Mouse (Mus musculus) midbrain, embryonic 15.5 days (tissue): ENCODE data around the gene Nipal3. TPM values are rescaled to one million over a fixed set of nuclear protein-coding genes. Genes with fewer than 3 reads are reported as not detected.

Experiments
- ATAC-seq: fragments of 200-750 bp; cut with Nextera tagmentation; replicated peaks from 2 replicates; pipeline ENCODE4 v1.8.0; 2017; ENCODE audit warnings: moderate TSS enrichment
- H3K27ac ChIP-seq: fragments of 300-500 bp; sonication (generic); 2 replicates; pipeline ENCODE4 v1.5.1; 2015; ENCODE audit warnings: mild to moderate bottlenecking, inconsistent platforms
- H3K27me3 ChIP-seq: fragments of 300-500 bp; sonication (generic); replicated peaks from 2 replicates; pipeline ENCODE4 v1.6.1; 2015; ENCODE audit warnings: inconsistent platforms
- H3K36me3 ChIP-seq: fragments of 300-500 bp; sonication (generic); replicated peaks from 2 replicates; pipeline ENCODE4 v1.6.1; 2015; ENCODE audit warnings: inconsistent platforms
- H3K4me1 ChIP-seq: fragments of 300-500 bp; sonication (generic); 2 replicates; pipeline ENCODE4 v1.6.1; 2015; ENCODE audit warnings: inconsistent platforms
- H3K4me2 ChIP-seq: fragments of 300-500 bp; sonication (generic); 2 replicates; pipeline ENCODE4 v1.6.1; 2015; ENCODE audit warnings: inconsistent platforms, mild to moderate bottlenecking, moderate library complexity
- H3K4me3 ChIP-seq: fragments of 300-500 bp; sonication (generic); 2 replicates; pipeline ENCODE4 v1.5.1; 2015; ENCODE audit warnings: mild to moderate bottlenecking, inconsistent platforms
- H3K9ac ChIP-seq: fragments of 300-500 bp; sonication (generic); 2 replicates; pipeline ENCODE4 v1.6.1; 2015; ENCODE audit warnings: mild to moderate bottlenecking, inconsistent platforms
- H3K9me3 ChIP-seq: fragments of 300-500 bp; sonication (generic); 2 replicates; pipeline ENCODE4 v1.6.1; 2016; ENCODE audit warnings: inconsistent platforms
- WGBS: fragments of 180-500 bp; shearing (Covaris S2); methylation state at CpG from one replicate; pipeline ENCODE4 v1.1.7; 2015; ENCODE audit warnings: mixed read lengths; 5-methylcytosine and 5-hydroxymethylcytosine counted together
- polyA plus RNA-seq: library from polyadenylated mRNA; unstranded; fragments of >200 nt; fragmentation: Nextera tagmentation; extraction: Ambion mirVana; gene quantifications from 2 replicates; pipeline ENCODE4 v1.2.1, GENCODE M21; 2015

Nipal3 gene
- polyA plus RNA-seq, 1 experiment from 2014 or later = 13.1 TPM

GRCm38 (mm10) chr4:135429383-135429782 is 65.5 kb downstream of the Nipal3 start:
- H3K4me3 ChIP-seq = no peak overlapping the region
- no peaks in the 10 kb centered on the region for H3K27me3 ChIP-seq
- no peak overlapping the region for H3K27ac ChIP-seq
- H3K36me3 ChIP-seq = peaks cover under 1% of the 10 kb centered on the region; the same call in 1 of the 2 replicates
- H3K4me2 ChIP-seq = no peak overlapping the region
- H3K9me3 ChIP-seq = no peaks in the 10 kb centered on the region
- 92% methylated on average over 4 of the region's 4 CpGs for WGBS
- no peak overlapping the region for H3K9ac ChIP-seq
- no peak for ATAC-seq
- H3K4me1 ChIP-seq = peaks cover 15% of the 10 kb centered on the region

GRCm38 (mm10) chr4:135426587-135426986 is 68.3 kb downstream of the Nipal3 start:
- no peak overlapping the region for H3K27ac ChIP-seq
- no peaks in the 10 kb centered on the region for H3K9me3 ChIP-seq
- no peak overlapping the region for H3K9ac ChIP-seq
- ATAC-seq = no peak
- WGBS = 90% methylated on average over 7 of the region's 7 CpGs
- no peak overlapping the region for H3K4me2 ChIP-seq
- H3K4me3 ChIP-seq = no peak overlapping the region
- no peaks in the 10 kb centered on the region for H3K27me3 ChIP-seq
- H3K36me3 ChIP-seq = peaks cover 5% of the 10 kb centered on the region; the same call in 1 of the 2 replicates
- no peaks in the 10 kb centered on the region for H3K4me1 ChIP-seq

- ATAC-seq = no peak
- Histone ChIP-seq H3K36me3 (peaks cover 7% of the 10 kb centered on the region; the same call in 1 of the 2 replicates), H3K9me3 (no peaks in the 10 kb centered on the region), H3K9ac (no peak overlapping the region), H3K4me3 (no peak overlapping the region), H3K27ac (no peak overlapping the region), H3K4me1 (no peaks in the 10 kb centered on the region), H3K27me3 (no peaks in the 10 kb centered on the region), H3K4me2 (no peak overlapping the region)
- WGBS = 87% methylated on average over 9 of the region's 9 CpGs
These were observed 69.2 kb downstream of the Nipal3 start for GRCm38 (mm10) chr4:135425625-135426024.

GRCm38 (mm10) chr4:135420961-135421360 is 73.9 kb downstream of the Nipal3 start:
- no peak for ATAC-seq
- WGBS = 94% methylated on average over 13 of the region's 13 CpGs
- H3K9ac ChIP-seq = no peak overlapping the region
- H3K4me3 ChIP-seq = no peak overlapping the region
- no peaks in the 10 kb centered on the region for H3K4me1 ChIP-seq
- H3K27ac ChIP-seq = no peak overlapping the region
- H3K9me3 ChIP-seq = no peaks in the 10 kb centered on the region
- H3K36me3 ChIP-seq = peaks cover 41% of the 10 kb centered on the region; the same call in 1 of the 2 replicates
- no peak overlapping the region for H3K4me2 ChIP-seq
- H3K27me3 ChIP-seq = no peaks in the 10 kb centered on the region

- WGBS = 85% methylated on average over 11 of the region's 11 CpGs
- H3K4me2 ChIP-seq = no peak overlapping the region
- no peaks in the 10 kb centered on the region for H3K27me3 ChIP-seq
- H3K9ac ChIP-seq = no peak overlapping the region
- peaks cover 41% of the 10 kb centered on the region; the same call in 1 of the 2 replicates for H3K36me3 ChIP-seq
- ATAC-seq = no peak
- no peaks in the 10 kb centered on the region for H3K4me1 ChIP-seq
- H3K4me3 ChIP-seq = no peak overlapping the region
- H3K9me3 ChIP-seq = no peaks in the 10 kb centered on the region
- no peak overlapping the region for H3K27ac ChIP-seq
These were observed 74.4 kb downstream of the Nipal3 start for GRCm38 (mm10) chr4:135420416-135420815.

- H3K4me1 ChIP-seq = no peaks in the 10 kb centered on the region
- no peak overlapping the region for H3K4me3 ChIP-seq
- no peak overlapping the region for H3K27ac ChIP-seq
- WGBS = 90% methylated on average over 21 of the region's 21 CpGs
- H3K9ac ChIP-seq = no peak overlapping the region
- no peak overlapping the region for H3K4me2 ChIP-seq
- H3K36me3 ChIP-seq = peaks cover 42% of the 10 kb centered on the region; the same call in 1 of the 2 replicates
- H3K9me3 ChIP-seq = no peaks in the 10 kb centered on the region
- ATAC-seq = no peak
- no peaks in the 10 kb centered on the region for H3K27me3 ChIP-seq
These were observed 74.8 kb downstream of the Nipal3 start for GRCm38 (mm10) chr4:135419996-135420395.

GRCm38 (mm10) chr4:135416367-135416766 is 78.5 kb downstream of the Nipal3 start:
- no peak overlapping the region for H3K27ac ChIP-seq
- ATAC-seq = no peak
- no peak overlapping the region for H3K4me3 ChIP-seq
- peaks cover 41% of the 10 kb centered on the region; the same call in 1 of the 2 replicates for H3K36me3 ChIP-seq
- H3K4me2 ChIP-seq = no peak overlapping the region
- no peak overlapping the region for H3K9ac ChIP-seq
- no peaks in the 10 kb centered on the region for H3K9me3 ChIP-seq
- H3K27me3 ChIP-seq = no peaks in the 10 kb centered on the region
- no peaks in the 10 kb centered on the region for H3K4me1 ChIP-seq
- WGBS = 93% methylated on average over 21 of the region's 21 CpGs

GRCm38 (mm10) chr4:135413491-135413890 is 81.3 kb downstream of the Nipal3 start:
- peaks cover 25% of the 10 kb centered on the region; the same call in 1 of the 2 replicates for H3K36me3 ChIP-seq
- WGBS = 83% methylated on average over 8 of the region's 8 CpGs

GRCm38 (mm10) chr4:135411633-135412032 is 83.2 kb downstream of the Nipal3 start:
- no peaks in the 10 kb centered on the region for H3K27me3 ChIP-seq
- no peak overlapping the region for H3K9ac ChIP-seq
- peaks cover 12% of the 10 kb centered on the region; the same call in 1 of the 2 replicates for H3K36me3 ChIP-seq
- H3K4me2 ChIP-seq = no peak overlapping the region
- no peak for ATAC-seq
- no peaks in the 10 kb centered on the region for H3K9me3 ChIP-seq
- H3K27ac ChIP-seq = no peak overlapping the region
- 29% methylated on average over 4 of the region's 4 CpGs for WGBS
- H3K4me1 ChIP-seq = no peaks in the 10 kb centered on the region
- no peak overlapping the region for H3K4me3 ChIP-seq

More at GRCm38 (mm10) chr4:135413491-135413890, 81.3 kb downstream of the Nipal3 start:
- Histone ChIP-seq H3K9me3 (no peaks in the 10 kb centered on the region), H3K27me3 (no peaks in the 10 kb centered on the region), H3K9ac (no peak overlapping the region), H3K4me3 (no peak overlapping the region), H3K4me2 (no peak overlapping the region), H3K27ac (no peak overlapping the region), H3K4me1 (no peaks in the 10 kb centered on the region)
- no peak for ATAC-seq

GRCm38 (mm10) chr4:135406180-135406579 is 88.7 kb downstream of the Nipal3 start:
- H3K9me3 ChIP-seq = no peaks in the 10 kb centered on the region
- H3K4me1 ChIP-seq = no peaks in the 10 kb centered on the region
- no peak for ATAC-seq
- H3K36me3 ChIP-seq = no peaks in the 10 kb centered on the region
- H3K4me2 ChIP-seq = no peak overlapping the region
- no peaks in the 10 kb centered on the region for H3K27me3 ChIP-seq
- no peak overlapping the region for H3K27ac ChIP-seq
- WGBS = 66% methylated on average over 5 of the region's 5 CpGs
- no peak overlapping the region for H3K4me3 ChIP-seq
- no peak overlapping the region for H3K9ac ChIP-seq

- WGBS = 88% methylated on average over 2 of the region's 2 CpGs
- H3K4me2 ChIP-seq = no peak overlapping the region
- ATAC-seq = no peak
These were observed 89.9 kb downstream of the Nipal3 start for GRCm38 (mm10) chr4:135404916-135405315.

GRCm38 (mm10) chr4:135404048-135404447 is 90.8 kb downstream of the Nipal3 start:
- WGBS = 78% methylated on average over 10 of the region's 10 CpGs

More at GRCm38 (mm10) chr4:135404916-135405315, 89.9 kb downstream of the Nipal3 start:
- Histone ChIP-seq H3K4me3 (no peak overlapping the region), H3K27ac (no peak overlapping the region), H3K36me3 (no peaks in the 10 kb centered on the region), H3K27me3 (no peaks in the 10 kb centered on the region), H3K4me1 (no peaks in the 10 kb centered on the region), H3K9me3 (no peaks in the 10 kb centered on the region), H3K9ac (no peak overlapping the region)

GRCm38 (mm10) chr4:135401881-135402280 is 93.0 kb downstream of the Nipal3 start:
- H3K36me3 ChIP-seq = no peaks in the 10 kb centered on the region
- peaks cover 28% of the 10 kb centered on the region for H3K27me3 ChIP-seq
- H3K9ac ChIP-seq = no peak overlapping the region
- ATAC-seq = no peak
- no peaks in the 10 kb centered on the region for H3K9me3 ChIP-seq
- H3K4me3 ChIP-seq = no peak overlapping the region
- peaks cover 12% of the 10 kb centered on the region; the same call in 1 of the 2 replicates for H3K4me1 ChIP-seq
- 15% methylated on average over 7 of the region's 7 CpGs for WGBS
- no peak overlapping the region for H3K27ac ChIP-seq
- no peak overlapping the region for H3K4me2 ChIP-seq

More at GRCm38 (mm10) chr4:135404048-135404447, 90.8 kb downstream of the Nipal3 start:
- Histone ChIP-seq H3K27me3 (peaks cover 7% of the 10 kb centered on the region; the same call in 1 of the 2 replicates), H3K27ac (no peak overlapping the region), H3K36me3 (no peaks in the 10 kb centered on the region), H3K9me3 (no peaks in the 10 kb centered on the region), H3K4me3 (no peak overlapping the region), H3K4me2 (no peak overlapping the region), H3K9ac (no peak overlapping the region), H3K4me1 (no peaks in the 10 kb centered on the region)
- ATAC-seq = no peak
